Mouse (Mus musculus) cerebellum, postnatal 36 days (tissue): ENCODE results near the gene Actr8.
A peak's percentile ranks its signal among the peaks of the same experiment; 100 is the strongest.

Source experiments
- DNase-seq, 2 experiments: peaks; one replicate each; pipeline ENCODE4 v3.0.0; 2021 to 2022; ENCODE audit warnings: mixed read lengths in 2 of 2

The Actr8 gene

GRCm38 (mm10) chr14:29996000-29996751, 18.0 kb downstream of the Actr8 start:
- no peak for DNase-seq

DNA sequence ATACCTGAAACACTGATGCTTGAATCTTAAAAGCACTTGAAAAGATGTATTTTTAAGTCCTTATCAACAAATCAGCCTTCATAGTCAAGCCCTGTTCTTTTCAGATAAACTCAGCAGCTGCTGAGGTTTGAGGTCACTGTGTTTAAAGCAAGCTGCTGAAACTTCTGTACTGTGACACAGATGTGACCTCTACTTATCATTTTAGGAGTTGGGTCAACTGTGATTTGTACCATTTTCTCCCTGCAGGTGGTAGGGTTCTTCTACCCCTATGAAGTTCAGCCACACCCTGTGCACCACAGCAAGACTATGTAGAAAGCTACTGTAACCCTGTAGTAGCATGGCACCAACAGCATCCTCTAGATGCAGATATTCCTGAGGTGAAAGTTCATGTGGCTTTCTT, 19.2 kb downstream of the Actr8 start:
- DNase-seq, result no peak

GRCm38 (mm10) chr14:29998747-29999474, 20.8 kb downstream of the Actr8 start:
- no peak for DNase-seq

DNA sequence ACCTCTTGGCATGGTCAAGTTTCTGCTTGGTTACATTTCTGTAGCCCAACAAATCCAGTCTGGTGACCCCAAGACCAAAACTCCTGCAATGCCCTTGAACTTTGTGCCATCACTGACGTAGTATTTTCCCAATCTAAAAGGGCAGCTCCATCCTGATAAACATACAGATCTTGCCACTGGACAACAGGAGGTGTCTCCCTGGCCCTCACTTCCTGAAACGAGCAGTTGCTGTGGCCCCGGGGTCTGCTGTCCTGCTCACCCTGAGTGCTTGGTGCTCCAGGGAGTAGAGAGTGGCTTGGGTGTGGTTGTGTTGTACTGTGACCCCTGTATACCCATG, 21.3 kb downstream of the Actr8 start:
- no peak for DNase-seq

DNA sequence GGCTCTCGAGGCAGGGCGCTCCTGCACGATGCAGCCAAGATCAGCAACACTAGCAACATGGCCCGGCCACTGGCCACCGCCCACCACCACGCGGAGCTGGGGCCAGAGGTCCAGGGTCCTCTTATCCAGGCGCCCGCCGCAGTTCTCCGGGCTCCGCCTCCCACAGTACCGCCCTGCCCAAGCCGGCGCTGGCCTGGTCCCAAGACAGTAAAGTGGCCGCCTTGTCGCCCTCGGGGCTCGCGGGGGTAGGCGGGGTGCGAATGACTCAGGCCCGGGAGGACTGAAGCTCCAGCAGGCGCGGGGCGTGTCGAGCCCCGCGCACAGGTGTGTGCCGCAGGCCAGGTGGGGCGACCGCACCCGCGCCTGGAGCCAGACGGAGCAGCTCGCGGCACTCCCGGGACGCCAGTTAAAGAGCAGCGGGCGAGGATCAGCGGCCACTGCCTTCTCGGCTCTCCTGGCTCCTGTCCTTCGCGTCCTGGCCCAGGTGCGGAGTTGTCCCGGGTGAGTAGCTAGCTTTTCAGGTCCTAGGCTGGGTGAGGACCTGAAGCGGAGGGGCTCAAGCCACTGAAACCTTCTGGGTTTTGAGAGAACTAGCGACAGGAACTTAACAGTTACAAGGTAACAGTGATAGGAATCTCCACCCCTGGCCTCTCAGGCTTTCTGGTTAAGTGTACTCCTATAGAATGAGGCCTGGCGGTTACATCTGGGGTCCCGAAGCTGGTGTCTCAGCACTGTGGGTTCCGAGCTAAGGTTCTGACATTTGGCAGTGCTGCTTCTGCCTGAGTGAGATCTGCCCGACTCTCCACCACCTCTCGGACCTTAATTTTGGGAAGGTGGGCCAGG, 30.8 kb downstream of the Actr8 start, which contains the start of the genes Il17rb and Chdh:
TSS of gene Il17rb (minus strand) at position 164 of the 843 bp plus-strand sequence.
TSS of gene Chdh (plus strand) at position 291 of the 843 bp plus-strand sequence.
- peak; percentile 31 to 55 for DNase-seq

DNA sequence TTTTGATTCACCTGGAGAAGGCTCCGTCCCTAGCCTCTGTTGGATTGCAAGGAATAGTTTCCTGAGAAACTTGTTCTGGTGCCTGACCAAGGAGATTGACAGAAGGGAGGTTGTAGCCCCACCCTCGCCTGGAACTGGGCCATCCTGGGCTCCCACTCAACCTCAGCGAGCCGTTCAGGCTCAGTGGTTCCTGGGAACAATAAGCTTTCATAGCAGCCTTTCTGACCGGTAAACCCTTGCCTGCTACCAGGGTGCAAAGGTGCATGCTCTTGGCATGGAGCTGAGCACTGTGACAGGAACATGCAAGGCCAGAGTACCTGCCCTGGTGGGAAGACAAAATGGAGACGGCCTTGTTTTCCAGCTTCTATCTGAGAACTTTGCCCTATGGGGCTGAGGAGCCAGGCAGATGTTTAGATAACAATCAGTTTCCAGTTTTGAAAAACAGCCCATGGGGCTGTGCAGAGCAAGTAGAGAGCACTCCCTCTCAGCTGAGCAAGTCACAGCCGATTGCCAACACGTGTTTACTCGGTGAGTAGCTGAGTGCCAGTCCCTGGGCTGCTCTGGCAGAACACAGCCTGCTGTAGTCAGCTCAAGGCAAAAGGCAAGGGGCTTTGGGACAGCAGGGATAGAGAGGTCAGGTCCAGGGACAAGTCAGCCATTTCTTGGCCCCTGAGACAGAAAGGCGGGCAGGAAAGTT, 31.9 kb downstream of the Actr8 start:
- DNase-seq, result peak in 1 of 2 experiments; percentile 38

DNA sequence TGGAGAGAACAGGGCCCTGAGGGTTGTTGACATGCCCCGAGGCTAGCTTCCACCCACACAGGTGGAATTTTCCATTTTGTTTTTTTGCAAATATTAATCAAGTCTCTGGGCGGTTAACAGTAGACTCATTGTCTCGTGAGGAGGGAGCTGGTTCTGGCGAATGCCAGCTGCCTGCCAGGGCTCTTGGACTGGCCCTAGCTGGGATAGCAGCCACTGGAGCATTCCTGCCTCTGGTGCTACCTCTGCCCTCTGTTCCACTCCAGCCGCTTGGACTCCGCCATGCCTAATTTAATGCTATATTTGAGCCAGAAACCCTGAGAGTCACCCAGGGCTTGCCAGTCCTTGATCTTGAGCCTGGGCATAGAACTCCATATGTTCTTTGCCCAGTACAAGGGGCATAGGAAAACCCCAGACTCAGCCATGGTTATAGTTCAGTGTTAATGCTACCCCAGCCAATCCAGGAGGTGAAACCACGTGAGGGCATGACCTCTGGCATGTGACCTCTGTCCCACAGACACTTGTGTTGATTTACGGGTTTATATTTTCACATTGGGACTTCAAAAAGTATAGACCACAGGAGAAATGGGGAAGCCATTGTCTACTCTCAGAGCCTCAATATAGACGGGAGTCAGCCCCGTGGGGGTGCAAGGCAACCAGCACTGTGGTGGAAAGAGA, 33.9 kb downstream of the Actr8 start:
- no peak for DNase-seq

DNA sequence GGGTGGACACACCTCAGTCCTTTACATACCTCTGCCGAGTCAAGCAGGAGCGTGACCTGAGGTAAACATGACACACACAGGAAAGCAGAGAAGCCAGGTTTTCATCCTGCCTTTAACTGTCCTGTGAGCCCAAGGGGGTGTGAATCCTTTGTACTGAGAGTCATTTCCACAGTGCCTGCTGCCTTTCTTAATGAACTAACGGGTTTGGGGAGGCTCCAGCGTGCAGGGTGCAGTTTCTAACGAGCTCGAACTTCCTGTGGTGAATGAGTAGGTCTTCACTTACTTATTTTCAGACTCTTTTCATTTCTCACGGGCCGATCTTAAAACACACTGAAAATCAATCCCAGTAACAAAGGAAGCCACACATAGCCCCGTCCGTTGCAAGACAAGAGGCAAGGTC, 36.4 kb downstream of the Actr8 start:
- DNase-seq, result no peak

DNA sequence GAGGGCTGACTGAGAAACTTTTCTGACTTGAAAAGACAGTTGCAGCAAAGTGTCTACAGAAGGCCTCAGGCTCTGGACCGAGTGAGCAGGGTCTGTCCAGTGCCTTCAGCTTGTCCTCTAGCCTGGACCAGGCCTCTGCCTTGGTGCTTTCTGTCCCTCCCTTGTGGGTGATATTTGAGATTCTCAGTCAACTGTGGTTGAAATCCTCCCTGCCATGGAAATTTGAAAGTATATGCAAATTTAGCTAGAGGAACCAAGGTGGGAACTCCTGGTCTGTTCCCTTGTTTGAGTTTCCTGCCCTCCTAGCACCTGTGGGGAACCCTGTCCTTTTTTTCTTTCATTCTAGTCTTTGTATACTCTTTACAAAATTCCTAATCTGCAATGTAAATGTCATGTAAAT, 36.9 kb downstream of the Actr8 start:
- DNase-seq, result no peak

DNA sequence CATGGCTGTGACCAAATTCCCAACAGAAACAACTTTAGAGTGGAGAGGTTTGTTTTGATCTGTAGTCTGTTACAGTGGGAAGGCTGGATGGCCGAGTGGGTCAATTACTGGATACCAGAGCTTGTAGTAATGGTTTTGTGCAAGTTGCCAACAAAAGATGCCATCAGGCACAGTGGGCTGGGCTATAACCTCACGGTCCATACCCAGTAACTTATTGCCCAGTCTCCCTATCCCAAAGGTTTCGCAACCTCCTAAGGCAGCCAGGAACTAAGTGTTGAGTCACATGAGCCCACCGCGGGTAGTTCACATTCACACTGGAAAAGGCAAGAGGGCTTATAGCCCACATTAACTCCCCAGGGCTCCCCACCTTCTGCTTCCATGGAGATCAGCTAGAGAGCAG, 38.5 kb downstream of the Actr8 start:
- no peak for DNase-seq

DNA sequence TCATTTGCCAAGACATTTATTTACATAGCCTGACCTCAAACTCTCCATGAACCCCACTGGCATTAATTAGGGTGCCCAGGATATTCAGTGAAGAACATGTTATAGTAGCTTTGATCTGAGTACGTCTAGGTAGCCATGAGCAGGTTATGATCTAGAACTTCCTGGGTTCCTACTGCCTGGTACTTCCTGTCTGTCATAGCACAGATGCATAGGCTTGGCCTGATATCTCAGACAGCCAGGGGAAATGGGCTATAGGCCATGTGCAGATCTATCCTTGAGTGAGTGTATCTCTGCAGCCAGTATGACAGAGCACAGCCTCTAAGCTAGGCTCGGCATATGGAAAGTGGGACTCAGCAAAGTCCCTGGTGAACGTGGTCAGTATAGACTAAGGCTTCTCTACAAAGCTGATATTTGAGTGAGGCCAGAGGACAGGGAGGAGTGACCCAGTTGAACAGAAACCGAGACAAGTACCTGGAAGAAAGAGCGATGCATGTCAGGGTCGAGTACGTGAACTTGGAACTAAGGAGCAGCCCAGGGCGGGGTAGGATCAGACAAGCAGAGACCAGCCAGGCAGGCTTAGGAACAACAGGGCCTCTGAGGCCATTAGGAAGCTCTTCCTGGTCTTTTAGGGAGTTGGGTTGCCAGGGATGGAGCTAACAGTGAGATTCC, 39.8 kb downstream of the Actr8 start:
- no peak for DNase-seq

DNA sequence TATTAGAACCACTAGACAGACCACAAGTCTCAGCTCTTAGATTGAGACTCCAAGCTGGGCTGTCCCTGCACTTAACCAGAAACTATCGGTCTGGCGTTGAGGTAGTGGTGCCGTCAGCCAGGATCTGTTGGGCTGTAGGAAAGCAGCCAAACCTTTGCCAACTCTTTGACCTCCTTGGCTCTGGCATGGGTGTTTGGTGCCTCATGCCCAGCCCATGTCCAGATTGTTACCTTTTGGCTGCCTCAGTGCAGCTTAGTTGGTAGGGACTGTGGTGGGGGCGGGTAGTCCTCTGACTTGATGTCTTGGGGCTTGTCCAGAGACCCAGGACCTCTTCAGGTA, 40.3 kb downstream of the Actr8 start:
- DNase-seq, result no peak

DNA sequence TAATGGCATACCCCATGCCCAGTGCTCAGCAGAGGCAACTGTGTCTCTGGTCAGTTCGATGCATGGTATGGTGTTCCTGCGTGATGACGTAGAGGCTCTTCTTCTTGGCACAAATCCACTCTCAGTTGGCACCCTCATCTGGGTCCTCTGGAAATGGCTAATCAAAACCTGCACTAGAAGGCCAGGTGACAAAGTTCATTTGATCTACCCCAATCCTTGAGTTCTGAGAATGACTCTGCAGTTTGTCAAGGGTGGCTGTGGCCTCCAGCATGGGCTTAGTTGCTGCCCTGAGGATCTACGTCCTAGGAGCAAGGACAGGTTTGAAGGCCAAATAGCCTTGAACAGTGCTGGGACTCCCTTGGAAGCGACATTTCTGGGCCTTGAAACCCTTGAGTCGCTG, 40.7 kb downstream of the Actr8 start:
- DNase-seq, result no peak

DNA sequence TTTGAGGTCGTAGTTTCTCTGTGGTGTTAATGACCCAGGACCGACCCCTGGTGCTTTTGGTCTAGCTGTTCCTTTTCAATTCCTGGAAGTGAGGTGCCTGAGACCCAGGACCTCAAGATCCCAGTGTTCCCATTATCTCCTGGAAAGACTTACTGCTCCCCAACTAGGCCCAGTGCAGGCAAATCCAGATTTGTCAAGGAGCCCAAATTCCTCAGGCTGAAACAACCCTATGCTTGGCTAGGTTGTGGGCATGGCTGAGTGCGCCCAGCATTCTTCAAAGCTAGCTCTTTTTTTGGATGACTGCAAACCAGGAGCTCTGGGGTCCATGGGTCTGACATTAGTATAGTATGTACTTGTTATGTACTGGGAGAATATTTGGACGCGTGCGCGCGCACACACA, 41.2 kb downstream of the Actr8 start:
- DNase-seq, result no peak

- no peak for DNase-seq
Measured at GRCm38 (mm10) chr14:30019792-30020575, 41.8 kb downstream of the Actr8 start.

DNA sequence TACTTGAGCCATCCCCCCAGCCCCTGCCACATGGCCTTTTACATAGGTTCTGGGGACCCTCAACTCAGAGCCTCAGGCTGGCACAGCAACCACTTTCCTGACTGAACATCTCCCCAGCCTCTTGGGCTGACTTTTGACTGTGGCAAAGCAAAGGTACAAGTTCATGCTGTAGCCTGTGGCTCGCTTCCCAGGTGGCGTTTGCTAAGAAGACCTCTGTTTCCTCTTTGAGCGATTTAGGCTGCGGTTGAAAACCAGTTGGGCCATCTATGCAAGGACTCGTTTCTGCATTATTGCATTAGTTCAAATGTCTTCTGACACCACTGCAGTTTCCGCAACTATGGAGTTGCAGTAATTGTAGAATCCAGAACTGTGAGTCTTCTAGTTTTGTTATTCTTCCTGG, 44.3 kb downstream of the Actr8 start:
- DNase-seq, result no peak

DNA sequence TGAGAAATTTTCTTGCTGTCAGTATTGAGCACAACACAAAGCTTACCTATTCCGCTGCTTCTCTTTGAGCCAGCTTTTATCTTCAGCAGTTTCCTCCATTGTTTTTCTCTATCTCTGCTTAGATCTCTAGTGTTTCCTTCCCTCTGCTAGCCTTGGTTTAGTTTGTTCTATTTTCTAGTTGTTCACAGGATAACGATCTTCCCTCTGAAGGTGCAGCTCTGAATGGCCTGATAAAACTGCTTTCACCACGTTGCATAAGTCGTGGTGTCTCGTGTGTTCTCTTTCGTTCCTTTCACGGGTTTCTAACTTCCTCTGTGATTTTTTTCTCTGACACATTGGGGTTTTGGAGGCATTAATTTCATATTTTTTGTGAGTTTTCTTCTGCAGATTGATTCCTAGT, 46.2 kb downstream of the Actr8 start:
- DNase-seq, result no peak

DNA sequence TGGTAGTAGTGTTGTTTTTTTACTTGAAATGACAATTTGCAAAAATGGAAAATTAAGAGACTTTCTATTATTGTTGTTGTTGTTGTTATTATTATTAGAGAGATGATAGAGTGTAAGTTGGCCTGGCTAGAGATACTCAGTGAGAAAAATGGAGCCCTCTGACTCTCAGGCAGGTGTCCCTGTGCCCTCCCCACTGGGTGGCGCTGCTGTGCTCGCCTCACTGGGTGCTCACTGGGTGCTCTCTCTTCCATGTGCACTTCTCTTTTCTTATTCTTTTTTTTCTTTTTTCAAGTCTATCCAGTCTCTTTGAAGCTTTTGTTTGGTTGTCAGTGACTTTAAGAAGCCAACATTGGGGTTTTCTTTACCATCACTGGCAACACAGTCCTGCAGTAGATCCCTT, 49.2 kb downstream of the Actr8 start:
- peak in 1 of 2 experiments; percentile 30 for DNase-seq

DNA sequence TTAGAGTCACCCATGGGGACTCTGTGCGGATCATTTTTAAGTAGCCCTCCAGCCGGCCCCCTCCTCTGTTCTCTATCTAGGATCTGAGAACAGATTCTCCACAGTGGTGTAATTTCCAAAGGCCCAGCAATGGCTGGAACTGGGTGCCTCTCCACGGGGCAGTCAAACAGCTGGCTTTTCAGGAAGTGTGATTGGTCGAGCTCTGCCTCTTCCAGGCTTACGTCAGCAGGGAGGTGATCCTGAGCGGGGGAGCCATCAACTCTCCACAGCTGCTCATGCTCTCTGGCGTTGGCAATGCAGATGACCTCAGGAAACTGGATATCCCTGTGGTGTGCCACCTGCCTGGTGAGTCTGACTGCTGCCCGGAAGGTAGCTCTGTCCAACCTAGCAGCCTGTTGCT, 55.3 kb downstream of the Actr8 start:
- DNase-seq, result no peak

- no peak for DNase-seq
Measured at GRCm38 (mm10) chr14:30038431-30038830, 60.3 kb downstream of the Actr8 start.

- no peak for DNase-seq
Measured at GRCm38 (mm10) chr14:30039413-30039812, 61.3 kb downstream of the Actr8 start.
